Mouse (Mus musculus) activated CD4-positive, CD25-positive, alpha-beta regulatory T cell, adult 9 weeks (primary cell): Measurements from ENCODE around the gene Olfr364-ps1. TPM values are rescaled to one million over a fixed set of nuclear protein-coding genes. Genes with fewer than 3 reads are reported as not detected.

ENCODE experiments used
- polyA plus RNA-seq: library from polyadenylated mRNA; unstranded; fragments of 100-300 nt; shearing (Covaris generic); gene quantifications from one replicate; pipeline ENCODE4 v1.2.1, GENCODE M21; 2017

Gene Olfr364-ps1
- polyA plus RNA-seq = not detected

GRCm38 (mm10) chr2:37139022-37139421 is at the start of gene Olfr364-ps1:
TSS of gene Olfr364-ps1 (plus strand) at chr2:37139322.

DNA sequence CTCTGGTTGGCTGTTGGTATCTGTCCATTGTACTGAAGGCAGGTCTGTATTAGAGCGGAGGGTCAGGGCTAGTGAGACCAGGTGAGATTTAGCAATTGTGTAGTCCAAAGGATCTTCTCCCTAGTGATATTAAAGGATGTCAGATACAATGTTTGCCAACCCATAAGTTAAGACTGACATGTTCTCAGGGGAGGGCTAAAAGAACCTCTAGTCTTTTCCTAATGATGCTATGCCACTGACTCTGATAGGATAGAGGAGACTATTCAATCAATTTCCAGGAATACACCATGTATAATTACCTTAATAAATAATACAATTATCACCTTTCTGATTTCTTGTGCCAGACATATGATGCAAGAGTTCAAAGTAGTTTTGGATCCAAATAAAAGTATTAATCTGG is 21.3 kb upstream of the Olfr364-ps1 start, which contains the start of gene Olfr362:
Gene Olfr362, minus strand, starts transcription at position 101 of the 400 bp plus-strand sequence.

GRCm38 (mm10) chr2:37187898-37188297 is 48.8 kb downstream of the Olfr364-ps1 start, which contains the start of gene Olfr365:
TSS of gene Olfr365 (plus strand) at chr2:37188198.

Other genes starting within 250 kb of the Olfr364-ps1 start
- not detected for gene Olfr353, start 246.4 kb upstream of the Olfr364-ps1 start, polyA plus RNA-seq
- not detected for gene Olfr354, start 233.6 kb upstream of the Olfr364-ps1 start, polyA plus RNA-seq
- gene Olfr355, start 210.4 kb upstream of the Olfr364-ps1 start, polyA plus RNA-seq = not detected
- gene Olfr356, start 202.2 kb upstream of the Olfr364-ps1 start, polyA plus RNA-seq = not detected
- gene Olfr357, start 145.5 kb upstream of the Olfr364-ps1 start, polyA plus RNA-seq = not detected
- not detected for gene Olfr358, start 130.0 kb upstream of the Olfr364-ps1 start, polyA plus RNA-seq
- gene Olfr360, start 73.6 kb upstream of the Olfr364-ps1 start, polyA plus RNA-seq = not detected
- gene Olfr361, start 50.0 kb upstream of the Olfr364-ps1 start, polyA plus RNA-seq = not detected
- not detected for gene Olfr362, start 21.4 kb upstream of the Olfr364-ps1 start, polyA plus RNA-seq
- not detected for gene Olfr365, start 48.9 kb downstream of the Olfr364-ps1 start, polyA plus RNA-seq
- gene Olfr366, start 72.3 kb downstream of the Olfr364-ps1 start, polyA plus RNA-seq = not detected
- not detected for gene Olfr368, start 187.2 kb downstream of the Olfr364-ps1 start, polyA plus RNA-seq
- gene Pdcl, start 220.0 kb downstream of the Olfr364-ps1 start, polyA plus RNA-seq = 33.7 TPM